Mouse (Mus musculus): Measurements from ENCODE around the gene Lhfp. TPM values are rescaled to one million over a fixed set of nuclear protein-coding genes. Genes with fewer than 3 reads are reported as not detected.

Gene Lhfp
- polyA plus RNA-seq, 1 experiment from 2014 or later: 72.3 TPM

- WGBS: 65% methylated on average over 4 of the region's 4 CpGs
- Histone ChIP-seq H3K27ac (replicated peaks) (no peak overlapping the region), H3K36me3 (no peaks in the 10 kb centered on the region), H3K9ac (no peak overlapping the region), H3K4me2 (replicated peaks) (no peak overlapping the region), H3K27me3 (no peaks in the 10 kb centered on the region), H3K9me3 (replicated peaks) (no peaks in the 10 kb centered on the region), H3K4me1 (0 out of 2 replicates have a peak, but pooled peaks cover 3% of the 10 kb centered on the region), H3K4me3 (replicated peaks) (no peak overlapping the region)
- ATAC-seq (ENCODE audit: insufficient number of reproducible peaks, low FRiP score, low TSS enrichment, low read depth): no peak
These were observed 252.6 kb downstream of the Lhfp start for GRCm38 (mm10) chr3:53293901-53294433.

- H3K9me3 ChIP-seq (replicated peaks): no peaks in the 10 kb centered on the region
- 0 out of 2 replicates have a peak, but pooled peaks cover 3% of the 10 kb centered on the region for H3K4me1 ChIP-seq
- 68% methylated on average over 6 of the region's 6 CpGs for WGBS
- ATAC-seq (ENCODE audit: insufficient number of reproducible peaks, low FRiP score, low TSS enrichment, low read depth): no peak
- no peak overlapping the region for H3K27ac ChIP-seq (replicated peaks)
- no peaks in the 10 kb centered on the region for H3K36me3 ChIP-seq
- H3K9ac ChIP-seq: no peak overlapping the region
- H3K4me3 ChIP-seq (replicated peaks): no peak overlapping the region
- H3K4me2 ChIP-seq (replicated peaks): no peak overlapping the region
- H3K27me3 ChIP-seq: no peaks in the 10 kb centered on the region
These were observed 253.5 kb downstream of the Lhfp start for GRCm38 (mm10) chr3:53294855-53295254.

GRCm38 (mm10) chr3:53301866-53302265 is 260.5 kb downstream of the Lhfp start:
- Histone ChIP-seq H3K27ac (replicated peaks) (no peak overlapping the region), H3K9me3 (replicated peaks) (no peaks in the 10 kb centered on the region), H3K36me3 (no peaks in the 10 kb centered on the region), H3K4me3 (replicated peaks) (no peak overlapping the region), H3K9ac (no peak overlapping the region), H3K27me3 (no peaks in the 10 kb centered on the region), H3K4me1 (no peaks in the 10 kb centered on the region), H3K4me2 (replicated peaks) (no peak overlapping the region)
- no peak for ATAC-seq (ENCODE audit: insufficient number of reproducible peaks, low FRiP score, low TSS enrichment, low read depth)
- WGBS: 63% methylated on average over 5 of the region's 5 CpGs

GRCm38 (mm10) chr3:53304123-53304900 is 263.0 kb downstream of the Lhfp start:
- no peak for ATAC-seq (ENCODE audit: insufficient number of reproducible peaks, low FRiP score, low TSS enrichment, low read depth)
- H3K4me1 ChIP-seq: no peaks in the 10 kb centered on the region
- 58% methylated on average over 4 of the region's 4 CpGs for WGBS

GRCm38 (mm10) chr3:53305860-53306259 is 264.5 kb downstream of the Lhfp start:
- Histone ChIP-seq H3K27me3 (no peaks in the 10 kb centered on the region), H3K9me3 (replicated peaks) (no peaks in the 10 kb centered on the region), H3K36me3 (no peaks in the 10 kb centered on the region), H3K27ac (replicated peaks) (no peak overlapping the region), H3K9ac (no peak overlapping the region), H3K4me1 (no peaks in the 10 kb centered on the region), H3K4me2 (replicated peaks) (no peak overlapping the region), H3K4me3 (replicated peaks) (no peak overlapping the region)
- WGBS: 57% methylated on average over 1 of the region's 1 CpGs
- ATAC-seq (ENCODE audit: insufficient number of reproducible peaks, low FRiP score, low TSS enrichment, low read depth): no peak

More at GRCm38 (mm10) chr3:53304123-53304900, 263.0 kb downstream of the Lhfp start:
- H3K4me3 ChIP-seq (replicated peaks): no peak overlapping the region
- H3K9ac ChIP-seq: no peak overlapping the region
- no peaks in the 10 kb centered on the region for H3K9me3 ChIP-seq (replicated peaks)
- H3K36me3 ChIP-seq: no peaks in the 10 kb centered on the region
- H3K27me3 ChIP-seq: no peaks in the 10 kb centered on the region
- no peak overlapping the region for H3K27ac ChIP-seq (replicated peaks)
- H3K4me2 ChIP-seq (replicated peaks): no peak overlapping the region

- Histone ChIP-seq H3K4me3 (replicated peaks) (no peak overlapping the region), H3K27ac (replicated peaks) (no peak overlapping the region), H3K9ac (no peak overlapping the region), H3K36me3 (no peaks in the 10 kb centered on the region), H3K4me2 (replicated peaks) (no peak overlapping the region), H3K27me3 (no peaks in the 10 kb centered on the region), H3K9me3 (replicated peaks) (no peaks in the 10 kb centered on the region), H3K4me1 (no peaks in the 10 kb centered on the region)
- WGBS: 61% methylated on average over 5 of the region's 5 CpGs
- no peak for ATAC-seq (ENCODE audit: insufficient number of reproducible peaks, low FRiP score, low TSS enrichment, low read depth)
These were observed 267.3 kb downstream of the Lhfp start for GRCm38 (mm10) chr3:53308649-53309048.

- 53% methylated on average over 4 of the region's 4 CpGs for WGBS
- Histone ChIP-seq H3K36me3 (no peaks in the 10 kb centered on the region), H3K27ac (replicated peaks) (no peak overlapping the region), H3K4me3 (replicated peaks) (no peak overlapping the region), H3K9ac (no peak overlapping the region), H3K4me1 (no peaks in the 10 kb centered on the region), H3K27me3 (no peaks in the 10 kb centered on the region), H3K4me2 (replicated peaks) (no peak overlapping the region), H3K9me3 (replicated peaks) (no peaks in the 10 kb centered on the region)
- no peak for ATAC-seq (ENCODE audit: insufficient number of reproducible peaks, low FRiP score, low TSS enrichment, low read depth)
These were observed 268.8 kb downstream of the Lhfp start for GRCm38 (mm10) chr3:53310093-53310492.

- 83% methylated on average over 2 of the region's 2 CpGs for WGBS
- no peak overlapping the region for H3K4me3 ChIP-seq (replicated peaks)
- no peak overlapping the region for H3K9ac ChIP-seq
- H3K27ac ChIP-seq (replicated peaks): no peak overlapping the region
- H3K4me2 ChIP-seq (replicated peaks): no peak overlapping the region
- ATAC-seq (ENCODE audit: insufficient number of reproducible peaks, low FRiP score, low TSS enrichment, low read depth): no peak
- H3K27me3 ChIP-seq: no peaks in the 10 kb centered on the region
- H3K9me3 ChIP-seq (replicated peaks): no peaks in the 10 kb centered on the region
- H3K36me3 ChIP-seq: no peaks in the 10 kb centered on the region
- H3K4me1 ChIP-seq: no peaks in the 10 kb centered on the region
These were observed 269.3 kb downstream of the Lhfp start for GRCm38 (mm10) chr3:53310615-53311014.

Other genes starting within 250 kb of the Lhfp start
- 43.8 and 44.5 TPM in 2 replicates for gene Cog6, start 24.3 kb upstream of the Lhfp start, polyA plus RNA-seq (2015; fragmentation: Nextera tagmentation; extraction: Ambion mirVana)